Mouse (Mus musculus) frontal cortex, postnatal 36 days (tissue): ENCODE measurements at regions not wholly inside any gene's neighbourhood (a gene's known extent, or its start where the extent isn't known, plus 50 kb on each side); places are given as distances from the start of the nearest gene placed in this dataset.
"Not testable (repeated sequence)": the region's sequence is repeated elsewhere in the genome, so short reads cannot be mapped to it uniquely, and the experiment has no call there.

Experiments
- DNase-seq, 2 experiments: peaks; one replicate each; pipeline ENCODE4 v3.0.0; 2022; ENCODE audit warnings: low spot score in 2 of 2

DNA sequence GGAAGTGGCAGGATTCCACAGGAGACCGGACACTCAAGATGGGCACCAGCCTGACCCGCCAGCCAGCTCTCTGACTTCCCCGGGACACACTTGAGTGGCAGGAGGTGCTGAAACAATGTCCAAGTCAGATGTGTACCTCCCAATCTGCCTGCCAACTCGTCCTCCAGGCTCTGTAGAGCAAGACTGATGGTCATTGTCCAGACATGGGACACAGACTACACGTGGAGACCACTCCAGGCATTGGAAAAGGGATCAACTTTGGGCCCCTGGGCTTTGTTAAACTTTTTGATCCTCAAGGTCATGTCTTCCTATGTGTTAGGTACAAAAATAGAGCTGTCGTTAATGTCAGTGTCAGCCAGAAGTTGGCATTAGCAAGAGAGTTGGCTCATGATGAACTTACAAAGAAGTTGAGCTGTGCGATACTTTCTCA, 214.6 kb downstream of the 3100002H09Rik start:
- DNase-seq: no peak

DNA sequence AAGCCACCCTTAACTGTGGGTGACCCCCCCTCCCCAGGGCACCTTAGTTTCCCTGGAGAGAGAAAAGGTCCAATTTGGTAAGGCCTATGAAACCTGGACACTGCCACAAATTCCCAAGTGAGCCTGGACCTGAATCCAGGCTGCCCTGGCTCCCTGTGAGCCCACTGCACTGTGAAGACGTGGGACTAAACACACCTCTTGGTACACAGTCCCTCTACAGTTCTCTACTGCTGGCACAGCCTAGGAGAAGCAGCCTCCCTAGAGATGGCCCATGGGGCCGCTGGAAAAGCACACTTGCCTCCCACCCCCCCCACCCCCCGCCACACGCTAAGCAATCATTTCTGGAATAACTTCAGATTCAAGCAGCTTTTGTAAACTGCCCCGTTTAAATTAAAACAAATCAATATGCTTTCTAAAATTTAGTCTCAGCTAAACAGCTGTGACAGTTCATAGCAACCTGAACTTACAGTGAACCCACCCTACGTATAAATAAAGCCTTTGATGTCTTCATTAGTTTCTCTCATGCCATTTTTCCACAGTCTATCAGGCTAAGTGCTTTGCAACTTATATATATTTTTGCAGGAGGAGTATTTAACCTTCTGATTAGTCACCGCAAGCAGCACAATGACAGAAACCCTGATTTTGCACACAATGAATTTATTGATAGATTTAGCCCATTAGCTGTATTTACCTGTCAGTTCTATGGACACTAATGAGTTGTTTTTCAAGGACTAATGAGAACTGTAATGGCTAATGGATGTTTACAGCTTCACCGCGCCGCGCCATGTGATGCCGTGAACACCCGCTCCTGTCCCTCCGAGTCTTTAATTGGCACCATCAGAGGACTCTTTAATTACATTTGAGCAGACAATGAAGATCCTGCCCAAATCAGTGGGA, 215.3 kb downstream of the 3100002H09Rik start:
- DNase-seq: no peak

GRCm38 (mm10) chr4:124393595-124393994, 217.0 kb downstream of the 3100002H09Rik start:
- DNase-seq: no peak

DNA sequence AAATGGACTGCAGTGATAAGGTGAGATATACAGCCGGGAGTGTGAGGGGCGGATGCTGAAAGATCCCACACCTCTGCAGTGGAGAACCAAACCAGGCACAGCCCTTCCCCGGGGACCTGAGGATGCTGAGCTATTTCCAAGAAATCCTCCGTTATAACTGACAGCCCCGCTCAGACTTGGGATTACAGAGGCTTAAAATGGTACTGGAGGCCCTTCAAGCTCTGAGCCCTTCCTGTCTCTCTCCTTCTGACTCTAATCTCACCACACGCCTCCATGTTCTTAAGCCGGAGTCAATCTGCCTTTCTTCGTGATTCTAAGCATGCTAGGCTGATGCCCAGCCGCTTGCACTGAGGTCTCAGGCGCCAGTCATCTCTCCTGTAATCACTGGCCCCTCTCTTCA, 221.5 kb downstream of the 3100002H09Rik start:
- no peak for DNase-seq

DNA sequence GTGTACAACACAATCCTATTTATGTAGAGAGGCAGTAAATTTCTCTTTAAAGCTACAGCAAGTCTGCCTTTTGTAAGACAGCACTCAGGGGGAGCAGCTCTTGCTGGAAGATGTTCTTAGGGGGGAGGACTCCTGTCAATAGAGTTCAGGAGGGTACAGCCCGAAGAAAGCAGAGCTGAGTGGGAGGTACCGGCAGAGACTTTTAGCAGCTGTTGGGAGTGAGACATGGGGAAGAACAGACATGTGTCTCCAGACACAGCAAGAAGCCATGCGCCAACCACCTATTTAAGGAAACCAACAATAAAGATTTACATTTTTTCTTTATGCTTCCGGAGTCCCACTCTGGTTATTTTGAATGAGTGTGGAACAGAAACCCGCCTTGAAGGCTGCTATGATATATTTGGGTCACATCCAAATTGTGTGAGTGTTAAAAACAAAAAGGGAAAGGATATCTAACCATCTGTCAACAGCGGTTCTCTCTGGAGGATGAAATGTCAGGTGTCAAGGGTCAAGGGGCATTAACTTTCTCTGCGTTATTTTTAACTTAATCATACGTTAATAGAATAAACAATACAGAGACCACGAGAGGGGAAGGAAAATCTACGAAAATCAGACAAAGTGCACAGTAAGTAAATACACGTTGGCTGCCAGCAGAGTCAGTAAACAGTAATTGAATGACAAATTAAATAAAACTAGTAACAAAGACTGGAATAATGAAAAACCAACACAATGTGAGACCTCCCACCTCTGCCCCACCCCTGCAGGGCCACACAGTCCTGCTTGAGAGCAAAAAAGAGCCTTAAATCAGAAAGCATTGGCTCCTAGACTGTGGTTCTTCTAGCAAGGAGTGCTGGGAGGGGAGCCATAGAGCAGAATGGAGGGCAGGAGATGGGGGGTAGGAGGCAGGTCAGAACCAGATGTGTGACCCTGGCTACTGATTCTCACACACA, 225.2 kb downstream of the 3100002H09Rik start:
- DNase-seq: peak in 1 of 2 experiments; percentile 17

DNA sequence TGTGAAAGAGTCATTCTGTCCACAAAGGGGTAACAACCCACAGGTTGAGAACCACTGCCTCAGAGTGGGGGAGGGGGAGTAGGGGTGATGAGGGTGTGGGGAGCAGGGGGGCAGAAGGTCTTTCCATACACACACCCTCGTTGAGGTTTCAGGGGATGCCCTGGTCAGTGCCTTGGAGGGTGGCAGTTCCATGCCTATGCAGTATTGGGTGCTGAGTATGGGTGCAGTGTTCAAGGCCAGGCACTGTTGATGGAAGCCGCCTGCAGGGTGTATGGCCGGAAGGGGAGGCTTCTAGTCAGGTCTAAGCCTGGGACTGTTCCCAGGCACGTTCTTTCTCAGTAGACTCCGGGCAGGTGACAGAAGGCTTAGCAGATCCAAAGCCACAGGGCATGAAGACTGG, 234.1 kb downstream of the 3100002H09Rik start:
- DNase-seq: no peak

DNA sequence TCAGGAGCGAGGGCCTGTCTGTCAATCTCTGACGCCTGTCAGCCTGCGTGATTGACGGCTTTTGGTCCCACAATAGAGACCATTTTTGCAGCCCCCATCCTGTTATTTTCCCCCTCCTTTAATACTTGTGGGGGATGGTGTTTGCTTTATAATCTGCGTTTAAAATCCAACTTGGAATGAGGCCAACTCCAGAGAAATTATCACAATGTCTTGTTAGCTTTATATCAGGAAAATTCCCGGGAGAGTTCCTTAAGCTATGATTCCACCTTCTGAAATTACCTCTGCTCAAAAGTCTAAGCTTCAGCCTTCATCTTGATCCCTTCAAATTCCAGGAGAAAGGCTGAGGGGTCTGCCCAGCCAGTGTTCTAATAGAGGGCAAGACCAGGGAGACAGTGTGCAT, 235.0 kb downstream of the 3100002H09Rik start:
- no peak for DNase-seq

- DNase-seq: no peak
These were observed 241.8 kb downstream of the 3100002H09Rik start for GRCm38 (mm10) chr4:124368831-124369230.

DNA sequence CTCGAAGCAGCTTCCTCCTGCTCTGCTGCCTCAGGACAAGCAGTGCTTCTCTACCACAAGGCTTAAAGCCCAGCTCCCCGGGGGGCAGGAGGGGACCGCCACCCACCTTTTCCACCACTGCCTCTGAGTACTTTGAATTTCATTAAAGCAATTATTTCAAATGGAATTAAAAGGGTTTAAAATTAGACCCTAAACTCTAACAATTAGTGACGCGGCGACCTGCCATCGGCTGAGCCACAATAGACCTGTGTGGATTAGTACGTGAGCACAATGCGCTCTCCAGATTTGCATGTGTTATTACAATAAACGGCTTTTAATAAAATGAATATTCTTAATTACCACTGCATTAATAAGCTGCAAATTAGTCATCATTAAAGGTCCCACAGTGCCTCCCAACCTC, 242.5 kb downstream of the 3100002H09Rik start:
- no peak for DNase-seq

DNA sequence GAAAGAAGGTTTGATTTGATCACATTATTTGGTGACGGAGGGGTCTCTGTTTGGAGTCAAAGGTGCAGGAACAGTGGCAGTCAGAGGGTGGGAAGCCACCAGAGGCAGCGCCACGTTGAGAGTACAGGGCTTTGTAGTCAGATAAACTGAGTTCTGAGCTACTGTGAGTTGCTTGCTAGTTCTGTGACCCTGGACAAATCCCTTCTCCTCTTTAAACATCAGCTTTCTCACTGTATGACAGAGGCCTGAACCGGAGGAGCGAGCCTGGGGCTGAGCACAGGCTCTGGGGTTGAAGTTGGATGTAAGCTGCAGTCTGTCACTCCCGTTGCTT, 250.1 kb downstream of the 3100002H09Rik start:
- no peak for DNase-seq

- no peak for DNase-seq
These were observed 250.7 kb downstream of the 3100002H09Rik start for GRCm38 (mm10) chr4:124359707-124360577.

- not testable (repeated sequence) for DNase-seq
These were observed 252.1 kb downstream of the 3100002H09Rik start for GRCm38 (mm10) chr4:124358456-124358855.

DNA sequence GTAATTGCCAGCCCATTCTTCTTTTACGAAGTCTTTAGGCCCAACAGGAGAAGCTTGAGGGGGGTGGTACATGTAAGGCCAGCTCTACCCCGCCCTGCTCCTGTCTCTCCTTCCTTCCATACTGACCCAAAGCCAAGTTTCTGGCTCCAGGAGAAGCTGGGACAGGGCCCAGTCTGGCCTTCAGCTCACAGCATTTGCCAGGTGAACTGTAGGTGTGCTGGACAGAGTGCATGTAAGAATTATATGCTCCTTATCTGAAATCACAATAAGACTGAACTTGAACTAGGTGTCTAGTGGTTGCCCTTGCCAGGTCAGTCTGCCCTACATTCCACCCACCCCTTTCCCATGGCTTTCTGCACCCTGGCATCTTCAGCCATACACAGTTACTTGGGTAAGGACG, 260.2 kb downstream of the 3100002H09Rik start:
- DNase-seq: no peak

GRCm38 (mm10) chr4:124349610-124350295, 260.9 kb downstream of the 3100002H09Rik start:
- no peak for DNase-seq

DNA sequence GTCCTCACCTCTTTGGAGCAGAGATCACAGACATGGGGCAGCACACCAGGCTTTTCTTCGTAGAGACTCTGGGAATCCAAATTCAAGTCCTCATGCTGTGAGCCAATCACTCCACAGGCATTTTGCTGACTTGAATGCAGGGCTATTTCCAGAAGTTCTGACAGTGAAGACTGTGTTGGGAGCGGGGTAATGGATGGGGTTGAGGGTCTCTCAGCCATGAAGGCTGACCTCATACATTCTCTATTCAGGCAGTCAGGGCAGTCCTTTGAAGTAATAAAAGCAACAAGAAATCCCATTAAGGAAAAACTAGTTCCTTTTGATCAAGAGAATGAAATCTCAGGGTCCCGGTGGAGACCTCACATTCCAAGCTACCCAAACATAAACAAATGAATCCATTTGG, 261.5 kb downstream of the 3100002H09Rik start:
- DNase-seq: no peak

DNA sequence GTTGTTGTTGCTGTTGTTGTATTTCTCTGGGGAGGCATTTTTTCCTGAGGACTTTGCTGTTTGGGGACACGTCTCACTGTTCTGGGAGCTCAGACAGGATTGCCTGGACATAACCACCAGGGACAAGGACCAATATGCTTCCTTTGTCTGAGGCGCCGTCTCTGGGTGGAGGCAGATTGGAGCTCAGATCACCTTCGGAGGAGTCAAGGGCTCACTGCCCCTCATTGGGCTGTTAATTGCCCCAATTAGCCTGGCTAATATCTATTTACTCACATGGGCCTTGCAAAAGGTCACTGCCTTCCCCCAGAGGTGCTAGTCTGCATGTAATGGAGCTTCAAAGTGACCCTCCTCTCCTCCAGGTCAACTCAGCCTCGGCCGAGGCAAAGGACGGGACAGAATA, 270.5 kb downstream of the 3100002H09Rik start:
- DNase-seq: no peak

GRCm38 (mm10) chr4:124335726-124336125, 274.9 kb downstream of the 3100002H09Rik start:
- DNase-seq: no peak

DNA sequence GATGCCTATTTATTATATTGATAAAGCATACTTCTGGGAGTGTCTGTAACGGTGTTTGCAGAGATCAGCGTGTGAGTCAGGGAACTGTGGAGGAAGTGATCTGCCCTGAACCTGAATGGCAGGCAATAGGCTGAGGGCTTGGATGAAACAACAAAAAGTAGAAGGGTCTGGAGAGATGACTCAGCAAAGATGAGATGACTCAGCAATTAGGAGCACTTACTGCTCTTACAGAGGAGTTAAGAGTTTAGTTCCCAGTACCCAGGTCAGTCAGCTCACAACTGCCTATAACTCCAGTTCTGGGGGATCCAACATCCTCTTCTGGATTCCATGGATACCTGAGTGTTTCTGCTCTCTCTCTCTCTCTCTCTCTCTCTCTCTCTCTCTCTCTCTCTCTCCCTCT, 277.6 kb downstream of the 3100002H09Rik start:
- DNase-seq: no peak

DNA sequence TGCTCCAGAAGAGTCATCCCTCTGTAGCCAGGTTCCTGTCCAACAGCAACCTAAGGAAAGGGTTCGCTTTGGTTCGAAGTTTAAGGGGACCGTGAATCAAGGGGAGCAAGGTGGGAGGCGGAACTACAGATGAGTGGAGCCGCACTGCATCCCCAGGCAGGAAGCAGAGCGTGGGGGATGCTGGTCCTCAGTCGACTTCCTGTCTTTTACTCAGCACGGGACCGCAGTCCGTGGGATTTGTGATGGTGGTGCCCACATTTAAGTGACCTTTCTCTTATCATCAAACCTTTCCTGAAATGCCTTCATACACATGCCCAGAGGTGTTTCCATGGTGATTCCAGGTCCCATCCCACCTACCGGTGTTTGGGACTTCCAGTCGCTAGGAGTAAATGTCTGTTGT, 278.2 kb downstream of the 3100002H09Rik start:
- DNase-seq: no peak

GRCm38 (mm10) chr4:124329107-124329771, 281.4 kb downstream of the 3100002H09Rik start:
- no peak for DNase-seq
